In genomic region chr9:46643551-46643950, GRCm38 (mm10) we compare ENCODE assay signal across 22 mouse cellular contexts.
DNase-seq lines count a peak whose midpoint lies in the region; ATAC-seq lines count a peak whose summit lies in the region.
"Had no signal": no experiment of that assay in that cellular context is flagged by ENCODE, and none has a peak within 500 bp of the region (broad histone marks: within the 10 kb centered on the region; RNA-seq: fewer than 3 reads in every experiment).

No protein-coding gene starts in this region.

- H3K9me3 ChIP-seq in midbrain, embryonic 11.5 days (ENCODE audit: control insufficient read depth, low read length), result no peaks in the 10 kb centered on the region
- no peaks in the 10 kb centered on the region for H3K9me3 ChIP-seq in midbrain, embryonic 16.5 days (replicated peaks; ENCODE audit: control insufficient read depth, low read length, poor library complexity, severe bottlenecking)
- no peaks in the 10 kb centered on the region for H3K9me3 ChIP-seq in embryonic facial prominence, embryonic 14.5 days (ENCODE audit: control insufficient read depth, low read length)
- H3K9me3 ChIP-seq: embryonic facial prominence, embryonic 13.5 days; forebrain, embryonic 13.5 days; forebrain, embryonic 15.5 days had no signal

- no peak overlapping the region for H3K27ac ChIP-seq in midbrain, embryonic 11.5 days (ENCODE audit: low read depth, low read length)
- H3K27ac ChIP-seq in midbrain, embryonic 16.5 days (ENCODE audit: low read length), result no peak overlapping the region
- H3K27ac ChIP-seq in embryonic facial prominence, embryonic 14.5 days (replicated peaks; ENCODE audit: low read depth, low read length), result no peak overlapping the region
- H3K27ac ChIP-seq: embryonic facial prominence, embryonic 13.5 days; forebrain, embryonic 13.5 days; forebrain, embryonic 15.5 days had no signal

- DNase-seq in embryo, embryonic 9.5 days (ENCODE audit: extremely low spot score), result peak; percentile 1
- DNase-seq in embryo, embryonic 11 days, result no peak
- DNase-seq in midbrain, embryonic 11.5 days (ENCODE audit: low spot score, missing footprints), result peak; percentile 79
- DNase-seq in embryonic facial prominence, embryonic 14.5 days (ENCODE audit: low spot score), result peak; percentile 58
- peak; percentile 97 for DNase-seq in retina, postnatal 1 day
- no peak for DNase-seq in lung, postnatal 10 days
- no peak for DNase-seq in kidney, postnatal 25 days
- DNase-seq: adrenal gland, adult 8-10 months; adrenal gland, postnatal 14 days; adrenal gland, postnatal 36 days; cerebellum, adult 11-12 months; cerebellum, adult 2 months; cerebellum, adult 9-10 months; cerebellum, postnatal 10 days; cerebellum, postnatal 36 days; forebrain, postnatal 0 days had no signal

- H3K4me3 ChIP-seq in midbrain, embryonic 11.5 days (ENCODE audit: low read depth, low read length), result no peak overlapping the region
- no peak overlapping the region for H3K4me3 ChIP-seq in midbrain, embryonic 16.5 days (ENCODE audit: low read depth, low read length)
- H3K4me3 ChIP-seq in embryonic facial prominence, embryonic 14.5 days (ENCODE audit: low read depth, low read length), result no peak overlapping the region
- H3K4me3 ChIP-seq: embryonic facial prominence, embryonic 13.5 days; forebrain, embryonic 13.5 days; forebrain, embryonic 15.5 days had no signal

- H3K4me1 ChIP-seq in midbrain, embryonic 11.5 days (ENCODE audit: control insufficient read depth, insufficient read depth, low read length), result peaks cover 12% of the 10 kb centered on the region
- peaks cover 8% of the 10 kb centered on the region for H3K4me1 ChIP-seq in midbrain, embryonic 16.5 days (ENCODE audit: control insufficient read depth, insufficient read depth, low read length)
- no peaks in the 10 kb centered on the region for H3K4me1 ChIP-seq in embryonic facial prominence, embryonic 14.5 days (ENCODE audit: control insufficient read depth, insufficient read depth, low read length)
- H3K4me1 ChIP-seq: embryonic facial prominence, embryonic 13.5 days had no signal

- H3K9ac ChIP-seq in midbrain, embryonic 11.5 days (ENCODE audit: low read length), result no peak overlapping the region
- H3K9ac ChIP-seq in midbrain, embryonic 16.5 days (ENCODE audit: low read depth, low read length), result no peak overlapping the region
- H3K9ac ChIP-seq in embryonic facial prominence, embryonic 14.5 days (ENCODE audit: low read depth, low read length), result no peak overlapping the region
- H3K9ac ChIP-seq: embryonic facial prominence, embryonic 13.5 days; forebrain, embryonic 13.5 days; forebrain, embryonic 15.5 days; forebrain, postnatal 0 days had no signal

- no peaks in the 10 kb centered on the region for H3K36me3 ChIP-seq in midbrain, embryonic 11.5 days (ENCODE audit: control insufficient read depth, insufficient read depth, low read length)
- H3K36me3 ChIP-seq in midbrain, embryonic 16.5 days (ENCODE audit: control insufficient read depth, insufficient read depth, low read length), result no peaks in the 10 kb centered on the region
- no peaks in the 10 kb centered on the region for H3K36me3 ChIP-seq in embryonic facial prominence, embryonic 14.5 days (ENCODE audit: control insufficient read depth, insufficient read depth, low read length)
- H3K36me3 ChIP-seq: embryonic facial prominence, embryonic 13.5 days; forebrain, embryonic 15.5 days had no signal

- H3K27me3 ChIP-seq in midbrain, embryonic 11.5 days (ENCODE audit: control insufficient read depth, insufficient read depth, low read length), result no peaks in the 10 kb centered on the region
- H3K27me3 ChIP-seq in midbrain, embryonic 16.5 days (ENCODE audit: control insufficient read depth, insufficient read depth, low read depth, low read length), result no peaks in the 10 kb centered on the region
- H3K27me3 ChIP-seq in embryonic facial prominence, embryonic 14.5 days (replicated peaks; ENCODE audit: control insufficient read depth, insufficient read depth, low read length), result no peaks in the 10 kb centered on the region; the same call in 1 of the 2 replicates
- H3K27me3 ChIP-seq: forebrain, embryonic 13.5 days; forebrain, embryonic 15.5 days; Patski had no signal

- WGBS in midbrain, embryonic 11.5 days, result 73% methylated on average over 3 of the region's 3 CpGs
- WGBS in midbrain, embryonic 16.5 days, result 55% methylated on average over 3 of the region's 3 CpGs
- WGBS in embryonic facial prominence, embryonic 14.5 days, result 65% methylated on average over 3 of the region's 3 CpGs

- no peak for ATAC-seq in midbrain, embryonic 11.5 days (ENCODE audit: low FRiP score)
- no peak for ATAC-seq in midbrain, embryonic 16.5 days
- peak; percentile 55; the same call in 1 of the 2 replicates for ATAC-seq in embryonic facial prominence, embryonic 14.5 days (ENCODE audit: low read depth)
- ATAC-seq: activated CD4-positive, CD25-positive, alpha-beta regulatory T cell, adult 4 months; forebrain, embryonic 13.5 days; forebrain, embryonic 15.5 days; forebrain, postnatal 0 days; Patski had no signal

- no peak overlapping the region for H3K4me2 ChIP-seq in midbrain, embryonic 11.5 days
- no peak overlapping the region for H3K4me2 ChIP-seq in midbrain, embryonic 16.5 days (ENCODE audit: low read length)
- H3K4me2 ChIP-seq in embryonic facial prominence, embryonic 14.5 days (ENCODE audit: low read depth, low read length), result no peak overlapping the region
- H3K4me2 ChIP-seq: embryonic facial prominence, embryonic 13.5 days; forebrain, embryonic 13.5 days; forebrain, embryonic 15.5 days had no signal

Comparison
In these comparisons a context has a peak if more than half of its experiments do, and no peak if none do; other contexts are left out.
1. DNase-seq: peak in embryo, embryonic 9.5 days (single experiment), midbrain, embryonic 11.5 days (single experiment), embryonic facial prominence, embryonic 14.5 days (single experiment) and retina, postnatal 1 day (single experiment); none in embryo, embryonic 11 days (single experiment), lung, postnatal 10 days (single experiment) and kidney, postnatal 25 days (0 of 2).